Mouse (Mus musculus): ENCODE results near the gene Raver2.
"Not testable (repeated sequence)": the region's sequence is repeated elsewhere in the genome, so short reads cannot be mapped to it uniquely, and the experiment has no call there.

Gene Raver2

GRCm38 (mm10) chr4:101068786-101069153, at the start of gene Raver2:
Gene Raver2, plus strand, starts transcription at chr4:101068983.
- DNase-seq: peak; percentile 81

DNA sequence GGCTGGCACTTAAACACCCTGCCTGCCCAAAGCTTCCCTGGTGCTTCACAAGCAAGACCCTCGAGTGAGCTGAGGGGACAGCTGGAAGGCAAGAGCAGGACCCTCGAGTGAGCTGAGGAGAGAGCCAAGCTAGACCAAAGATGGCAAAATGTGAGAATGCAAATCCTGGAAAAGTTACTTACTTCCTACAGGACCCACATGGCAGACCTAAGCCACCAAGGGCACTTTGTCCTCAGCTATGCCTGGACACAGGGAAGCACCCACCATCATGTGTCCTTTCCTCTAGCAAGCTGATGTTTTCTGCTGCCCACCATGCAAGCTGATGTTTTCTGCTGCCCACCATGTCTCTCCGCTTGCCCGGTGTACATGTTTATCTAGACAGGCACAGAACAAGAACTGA, 48.2 kb upstream of the Raver2 start, which contains the start of gene Gm10577:
Gene Gm10577, minus strand, starts transcription at position 101 of the 400 bp plus-strand sequence.
- no peak for DNase-seq

DNA sequence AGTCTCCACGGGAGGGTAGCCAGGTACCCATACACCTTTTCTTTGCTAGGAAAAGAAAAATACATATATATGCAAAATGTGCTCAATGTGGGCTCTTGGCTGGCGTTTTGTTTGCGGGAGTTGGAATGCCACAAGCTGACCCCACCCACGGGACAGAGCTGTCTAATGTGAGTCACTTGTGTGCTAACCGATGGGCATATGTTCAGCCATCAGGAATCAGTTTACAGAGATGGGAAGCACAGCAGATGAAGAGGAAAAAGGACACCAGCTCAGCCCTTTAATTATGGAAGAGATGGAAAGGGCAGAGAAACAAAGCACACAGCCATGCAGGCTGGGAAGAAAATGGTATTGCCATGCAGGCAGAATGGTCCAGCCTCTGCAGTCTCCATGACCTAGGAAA, 42.2 kb upstream of the Raver2 start:
- DNase-seq: no peak

DNA sequence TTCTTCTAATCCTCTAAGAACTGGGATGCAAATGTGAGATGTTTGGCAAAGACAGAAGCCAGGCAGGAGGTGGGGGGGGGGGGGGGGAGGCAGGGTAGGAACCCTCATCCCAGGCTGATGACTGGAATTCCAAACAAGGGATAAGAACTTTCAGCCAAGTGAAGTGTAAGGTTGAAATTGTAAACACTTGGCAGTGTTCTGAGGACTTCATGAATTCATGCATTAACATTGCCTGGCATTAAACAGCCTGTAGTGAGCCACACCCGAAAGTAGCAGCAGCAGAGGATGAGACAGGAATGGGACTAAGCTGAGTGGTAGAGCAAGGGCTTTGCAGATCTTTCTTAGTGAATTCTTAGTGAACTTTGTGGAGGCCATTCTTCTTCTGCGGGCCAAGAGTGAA, 41.8 kb upstream of the Raver2 start:
- no peak for DNase-seq

- DNase-seq: no peak
Observed at GRCm38 (mm10) chr4:101027852-101028411, 40.9 kb upstream of the Raver2 start.

DNA sequence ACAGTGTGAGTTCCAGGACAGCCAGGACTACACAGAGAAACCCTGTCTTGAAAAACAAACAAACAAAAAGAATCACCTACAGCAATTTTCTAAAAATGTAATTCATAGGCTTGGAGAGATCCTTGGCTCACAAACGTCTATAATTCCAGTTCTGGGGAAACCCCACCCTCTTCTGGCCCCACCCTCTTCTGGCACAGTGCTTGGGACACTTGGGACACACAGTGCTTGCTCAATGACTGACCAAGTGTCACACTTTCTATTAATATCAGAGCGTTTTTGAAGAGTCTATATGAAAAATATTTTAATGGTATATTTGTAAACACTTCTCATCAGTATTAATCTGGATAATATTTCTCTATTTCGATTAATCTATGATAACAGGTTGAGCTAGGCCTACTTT, 35.7 kb upstream of the Raver2 start:
- no peak for DNase-seq

DNA sequence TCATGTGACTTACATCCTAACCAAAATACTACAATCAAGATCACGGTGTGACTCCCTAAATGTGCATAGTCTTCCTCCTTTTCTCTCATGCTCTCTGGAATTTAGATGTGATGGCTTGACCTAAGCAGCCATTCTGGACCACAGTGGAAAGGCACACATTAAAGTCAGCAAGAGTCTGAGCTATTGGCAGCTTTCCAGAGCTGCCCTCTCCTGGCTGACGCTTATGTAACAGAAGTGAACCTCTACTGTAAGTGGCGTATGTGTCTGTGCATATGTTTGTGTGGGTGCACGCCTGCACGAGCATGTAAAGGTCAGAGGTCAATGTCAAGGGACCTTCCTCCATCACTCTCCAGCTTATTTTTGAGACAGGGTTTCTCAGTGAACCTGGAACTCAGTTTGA, 33.7 kb upstream of the Raver2 start:
- peak; percentile 8 for DNase-seq

DNA sequence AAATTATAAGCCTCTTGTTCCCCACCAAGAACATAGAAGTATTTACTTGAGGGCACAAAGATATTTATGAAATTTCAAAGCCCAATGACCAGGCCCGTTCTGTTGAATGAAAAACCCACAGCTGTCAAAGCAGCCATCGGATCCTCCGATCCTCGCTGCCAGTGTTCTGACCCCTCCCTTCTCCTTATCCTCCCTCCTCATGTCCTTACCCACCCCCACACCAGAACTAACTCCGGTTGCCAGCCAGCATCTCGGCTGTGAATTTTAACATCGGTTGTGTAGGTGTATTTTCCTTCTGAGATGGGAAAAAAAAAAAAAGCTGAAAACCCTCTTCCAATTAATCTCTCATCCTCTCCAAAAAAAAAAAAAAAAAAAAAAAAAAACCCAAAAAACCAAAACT, 31.6 kb upstream of the Raver2 start:
- DNase-seq: no peak

DNA sequence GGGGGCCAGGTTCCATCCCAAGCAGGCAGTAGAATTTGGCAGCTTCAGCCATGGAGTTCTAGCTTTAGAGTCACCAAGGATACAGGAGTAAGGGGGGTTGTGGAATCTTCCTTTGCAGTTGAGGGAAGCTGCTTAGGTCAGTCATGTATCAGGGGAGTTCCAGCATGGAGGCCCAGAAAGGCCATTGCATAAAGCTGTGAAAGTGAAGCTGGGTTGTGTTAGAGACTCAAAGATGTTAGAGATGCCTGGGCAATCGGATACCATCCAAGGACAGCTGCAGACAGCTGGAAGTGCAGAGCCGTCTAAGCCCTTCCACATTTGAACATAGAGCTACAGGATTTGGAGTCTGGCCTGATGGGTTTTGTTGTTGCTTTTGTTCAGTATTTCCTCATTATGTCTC, 25.1 kb upstream of the Raver2 start:
- peak; percentile 25 for DNase-seq

GRCm38 (mm10) chr4:101044149-101044548, 24.6 kb upstream of the Raver2 start:
- DNase-seq: no peak

GRCm38 (mm10) chr4:101046576-101046975, 22.2 kb upstream of the Raver2 start:
- DNase-seq: no peak

DNA sequence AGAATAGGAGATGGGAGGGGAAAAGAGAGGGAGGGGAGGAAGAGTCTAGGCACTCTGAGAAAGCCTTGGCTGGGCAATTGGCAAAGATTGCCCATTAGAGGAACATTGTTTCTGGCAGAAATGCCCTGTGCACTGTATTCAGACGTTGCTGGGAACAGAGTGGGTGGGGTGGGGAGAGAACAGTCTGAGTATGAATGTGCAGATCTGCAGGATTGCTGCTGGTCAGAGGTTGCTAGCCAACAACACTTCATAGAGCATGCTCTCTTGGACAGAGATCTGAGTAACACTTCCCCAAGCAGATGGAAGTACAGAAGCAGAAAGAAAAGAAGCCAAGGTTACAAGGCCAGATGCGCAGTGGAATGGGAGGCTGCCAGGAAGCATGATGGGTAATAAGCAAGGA, 6.6 kb upstream of the Raver2 start:
- DNase-seq: no peak

- no peak for DNase-seq
Observed at GRCm38 (mm10) chr4:101066401-101066800, 2.4 kb upstream of the Raver2 start.

- peak; percentile 50 for DNase-seq
Observed at GRCm38 (mm10) chr4:101069154-101069971, 580 bp downstream of the Raver2 start.

DNA sequence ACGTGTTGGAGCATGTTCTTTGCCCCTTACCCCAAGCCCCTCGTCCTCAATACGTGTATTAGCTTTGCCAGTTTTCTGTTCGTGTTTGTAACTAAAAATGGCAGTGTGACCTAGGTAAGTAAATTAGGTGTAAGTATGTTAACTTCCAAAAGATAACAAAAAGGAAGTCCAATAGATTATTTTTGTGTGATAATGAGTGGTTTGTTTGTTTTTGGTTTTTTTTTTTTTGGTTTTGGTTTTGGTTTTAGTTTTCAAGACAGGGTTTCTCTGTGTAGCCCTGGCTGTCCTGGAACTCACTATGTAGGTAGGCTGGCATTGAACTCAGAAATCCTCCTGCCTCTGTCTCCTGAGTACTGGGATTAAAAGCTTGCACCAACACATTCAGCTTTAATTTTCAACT, 2.8 kb downstream of the Raver2 start:
- DNase-seq: no peak

DNA sequence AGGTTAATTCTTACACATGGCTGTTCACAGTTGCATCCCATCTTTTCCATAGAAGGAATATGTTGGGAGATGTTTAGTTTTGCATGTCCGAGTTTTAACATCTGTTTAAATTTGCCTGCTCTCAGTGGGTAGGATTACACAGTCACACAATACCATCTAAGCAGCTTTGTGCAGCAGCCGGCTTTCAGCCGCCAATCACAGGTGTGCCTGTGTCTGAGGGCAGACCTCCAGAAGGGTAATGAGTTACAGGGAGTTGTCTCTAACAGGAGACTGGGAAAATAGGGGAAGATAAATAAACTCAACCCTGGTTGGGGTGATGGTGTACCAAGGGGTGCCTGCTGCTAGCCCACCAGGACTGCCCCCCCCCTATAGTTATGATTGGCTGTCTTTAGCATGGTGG, 7.6 kb downstream of the Raver2 start:
- peak; percentile 16 for DNase-seq

GRCm38 (mm10) chr4:101080016-101080415, 11.2 kb downstream of the Raver2 start:
- DNase-seq: no peak

- peak; percentile 52 for DNase-seq
Observed at GRCm38 (mm10) chr4:101082176-101082888, 13.5 kb downstream of the Raver2 start.

DNA sequence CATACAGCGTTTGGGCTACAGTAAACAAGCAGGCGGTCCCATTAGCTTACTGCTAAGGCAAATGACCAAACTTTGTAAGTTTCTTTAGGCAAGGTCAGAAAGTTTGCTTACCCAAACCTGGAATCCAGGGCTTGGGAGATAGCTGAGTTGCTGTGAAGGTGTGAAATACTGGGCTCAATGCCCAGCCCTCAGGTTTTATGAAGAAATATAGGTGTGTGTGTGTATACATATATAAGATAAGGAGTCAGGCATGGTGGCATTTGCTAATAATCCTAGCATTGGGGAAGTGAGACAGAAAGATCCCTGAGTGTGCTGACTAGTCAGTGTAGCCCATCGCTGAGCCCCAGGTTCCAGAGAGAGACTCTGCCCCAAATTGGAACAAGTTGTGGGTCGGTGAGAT, 16.1 kb downstream of the Raver2 start:
- no peak for DNase-seq

- DNase-seq: no peak
Observed at GRCm38 (mm10) chr4:101086040-101086439, 17.3 kb downstream of the Raver2 start.

- no peak for DNase-seq
Observed at GRCm38 (mm10) chr4:101087721-101088120, 18.9 kb downstream of the Raver2 start.

DNA sequence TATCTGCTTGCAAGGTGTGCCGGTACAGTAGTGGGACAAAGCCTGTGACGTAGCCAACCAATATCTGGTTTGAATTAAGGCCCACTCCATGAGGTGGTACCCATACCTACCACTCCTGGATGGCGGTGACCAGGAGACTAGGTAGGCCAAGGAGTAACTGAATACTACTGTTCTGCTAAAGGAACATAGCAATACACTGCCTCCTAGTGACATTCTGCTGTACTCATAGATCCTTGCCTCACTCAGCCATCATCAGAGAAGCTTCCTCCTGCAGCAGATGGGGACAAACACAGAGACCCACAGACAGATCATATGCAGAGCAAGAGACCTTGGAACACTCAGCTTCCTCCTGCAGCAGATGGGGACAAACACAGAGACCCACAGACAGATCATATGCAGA, 21.8 kb downstream of the Raver2 start:
- DNase-seq: not testable (repeated sequence)

- no peak for DNase-seq
Observed at GRCm38 (mm10) chr4:101093292-101093691, 24.5 kb downstream of the Raver2 start.

DNA sequence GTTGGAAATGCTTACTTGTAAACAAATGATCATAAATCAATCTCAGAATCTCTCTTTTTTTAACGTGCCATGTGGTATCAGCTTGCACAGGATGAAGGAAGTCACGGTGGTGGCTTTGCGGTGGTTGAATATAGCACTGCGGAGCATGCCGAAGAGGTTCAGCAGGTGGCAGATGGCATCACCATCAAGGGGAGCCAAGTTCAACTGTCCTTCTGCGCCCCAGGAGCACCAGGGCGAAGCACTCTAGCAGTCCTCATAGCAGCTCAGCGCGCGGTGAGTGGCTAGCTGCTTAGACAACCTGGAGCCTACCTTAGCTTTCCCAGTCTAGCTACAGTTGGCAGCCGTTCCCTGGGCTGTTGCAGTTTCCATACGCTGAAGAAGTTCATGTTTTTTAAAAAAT, 38.3 kb downstream of the Raver2 start:
- DNase-seq: no peak
